Mouse (Mus musculus): Measurements from ENCODE around the gene Rasl10b. TPM values are rescaled to one million over a fixed set of nuclear protein-coding genes. Genes with fewer than 3 reads are reported as not detected.

The Rasl10b gene
- total RNA-seq, 2 experiments from 2014 or later = 0.48 to 0.90 TPM

- DNase-seq (ENCODE audit: low spot score) = no peak
These were observed 20.4 kb downstream of the Rasl10b start, which contains the start of gene Gas2l2 for GRCm38 (mm10) chr11:83429355-83429754. Gas2l2 (minus strand) TSS chr11:83429455.

GRCm38 (mm10) chr11:83432533-83432932 lies 23.6 kb downstream of the Rasl10b start:
- DNase-seq (ENCODE audit: low spot score) = no peak

- no peak for DNase-seq (ENCODE audit: low spot score)
These were observed 28.4 kb downstream of the Rasl10b start, which contains the start of gene 1700020L24Rik for GRCm38 (mm10) chr11:83437377-83437776. 1700020L24Rik (plus strand) TSS chr11:83437677.

- no peak for DNase-seq (ENCODE audit: low spot score)
These were observed 30.6 kb downstream of the Rasl10b start for GRCm38 (mm10) chr11:83439426-83440060.

- DNase-seq (ENCODE audit: low spot score) = peak; percentile 80
These were observed 31.4 kb downstream of the Rasl10b start for GRCm38 (mm10) chr11:83440081-83441064.

GRCm38 (mm10) chr11:83441235-83441634 lies 32.3 kb downstream of the Rasl10b start:
- peak; percentile 38 for DNase-seq (ENCODE audit: low spot score)

- peak; percentile 75 for DNase-seq (ENCODE audit: low spot score)
These were observed 33.8 kb downstream of the Rasl10b start for GRCm38 (mm10) chr11:83442596-83443267.

- no peak for DNase-seq (ENCODE audit: low spot score)
These were observed 34.9 kb downstream of the Rasl10b start for GRCm38 (mm10) chr11:83443824-83444223.

GRCm38 (mm10) chr11:83445001-83445400 lies 36.1 kb downstream of the Rasl10b start:
- no peak for DNase-seq (ENCODE audit: low spot score)

GRCm38 (mm10) chr11:83447612-83448011 lies 38.7 kb downstream of the Rasl10b start:
- no peak for DNase-seq (ENCODE audit: low spot score)

GRCm38 (mm10) chr11:83448021-83448926 lies 39.3 kb downstream of the Rasl10b start:
- peak; percentile 45 for DNase-seq (ENCODE audit: low spot score)

GRCm38 (mm10) chr11:83448927-83449236 lies 39.9 kb downstream of the Rasl10b start:
- no peak for DNase-seq (ENCODE audit: low spot score)

- DNase-seq (ENCODE audit: low spot score) = no peak
These were observed 40.4 kb downstream of the Rasl10b start for GRCm38 (mm10) chr11:83449298-83449697.

- no peak for DNase-seq (ENCODE audit: low spot score)
These were observed 41.6 kb downstream of the Rasl10b start for GRCm38 (mm10) chr11:83450550-83450949.

GRCm38 (mm10) chr11:83451281-83451680 lies 42.3 kb downstream of the Rasl10b start:
- DNase-seq (ENCODE audit: low spot score) = no peak

- no peak for DNase-seq (ENCODE audit: low spot score)
These were observed 45.6 kb downstream of the Rasl10b start for GRCm38 (mm10) chr11:83454548-83454947.

- no peak for DNase-seq (ENCODE audit: low spot score)
These were observed 46.7 kb downstream of the Rasl10b start for GRCm38 (mm10) chr11:83455608-83456007.

- DNase-seq (ENCODE audit: low spot score) = no peak
These were observed 48.3 kb downstream of the Rasl10b start for GRCm38 (mm10) chr11:83457257-83457656.

GRCm38 (mm10) chr11:83457912-83458601 lies 49.1 kb downstream of the Rasl10b start:
- DNase-seq (ENCODE audit: low spot score) = peak; percentile 44

GRCm38 (mm10) chr11:83461462-83462027 lies 52.6 kb downstream of the Rasl10b start:
- DNase-seq (ENCODE audit: low spot score) = no peak

All from gastrocnemius, adult 18-20 months (tissue).